Mouse (Mus musculus) cerebellum, adult 2 months (tissue): Measurements from ENCODE around the gene Rev3l. TPM values are rescaled to one million over a fixed set of nuclear protein-coding genes. Genes with fewer than 3 reads are reported as not detected.

Experiments
- DNase-seq, 2 experiments: peaks; one replicate each; pipeline ENCODE4 v3.0.0; 2021
- H3K27ac ChIP-seq: fragments of 200-500 bp; 2 replicates; pipeline ENCODE4 v1.5.1; 2012; ENCODE audit warnings: low read length, control low read depth, inconsistent platforms; ENCODE audit not compliant: insufficient read depth
- H3K27me3 ChIP-seq: fragments of 200-500 bp; 2 replicates; pipeline ENCODE4 v1.6.1; 2012; ENCODE audit warnings: inconsistent platforms, mild to moderate bottlenecking, low read length, moderate library complexity; ENCODE audit not compliant: control insufficient read depth, insufficient read depth
- H3K4me1 ChIP-seq: fragments of 200-500 bp; 2 replicates; pipeline ENCODE4 v1.6.1; 2011; ENCODE audit warnings: low read length; ENCODE audit not compliant: control insufficient read depth, insufficient read depth
- H3K4me3 ChIP-seq: fragments of 200-500 bp; replicated peaks from 2 replicates; pipeline ENCODE3; 2011; ENCODE audit warnings: mild to moderate bottlenecking, low read depth, low read length, control low read depth; ENCODE audit not compliant: insufficient read depth
- CTCF ChIP-seq: fragments of 200-500 bp; IDR thresholded peaks from 2 replicates; pipeline ENCODE4 v1.5.1; 2011; ENCODE audit warnings: low read depth, mild to moderate bottlenecking, control low read depth, low read length, moderate library complexity, borderline replicate concordance; ENCODE audit not compliant: insufficient read depth
- POLR2A ChIP-seq: fragments of 200-500 bp; IDR thresholded peaks from 2 replicates; pipeline ENCODE4 v1.6.1; 2011; ENCODE audit warnings: low read length, control low read depth, borderline replicate concordance; ENCODE audit not compliant: insufficient read depth
- WGBS: fragments of 180-500 bp; shearing (Covaris S2); methylation state at CpG from one replicate; pipeline ENCODE4 v1.1.7; 2018; 5-methylcytosine and 5-hydroxymethylcytosine counted together
- polyA plus RNA-seq: library from polyadenylated mRNA; depleted of rRNA; stranded (reverse); fragments of >200 nt; gene quantifications from 2 replicates; pipeline ENCODE4 v1.2.3, GENCODE M21; 2012

Rev3l gene
- polyA plus RNA-seq, 1 experiment = 51.9 TPM

- no peak for TF ChIP-seq POLR2A
- no peak for TF ChIP-seq CTCF
- H3K4me3 ChIP-seq = no peak overlapping the region
- no peak for DNase-seq
- H3K27ac ChIP-seq = no peak overlapping the region
- H3K27me3 ChIP-seq = no peaks in the 10 kb centered on the region
- 37% methylated on average over 4 of the region's 4 CpGs for WGBS
- H3K4me1 ChIP-seq = no peaks in the 10 kb centered on the region
Measured at GRCm38 (mm10) chr10:39742057-39742456, 10.1 kb downstream of the Rev3l start.

GRCm38 (mm10) chr10:39764752-39765151 lies 32.8 kb downstream of the Rev3l start:
- Histone ChIP-seq H3K4me3 (no peak overlapping the region), H3K4me1 (no peaks in the 10 kb centered on the region), H3K27ac (no peak overlapping the region), H3K27me3 (no peaks in the 10 kb centered on the region)
- WGBS = 36% methylated on average over 1 of the region's 1 CpGs
- no peak for DNase-seq
- no peak for TF ChIP-seq CTCF
- no peak for TF ChIP-seq POLR2A

GRCm38 (mm10) chr10:39766702-39767101 lies 34.8 kb downstream of the Rev3l start:
- no peaks in the 10 kb centered on the region for H3K4me1 ChIP-seq
- H3K27ac ChIP-seq = no peak overlapping the region
- no peak for TF ChIP-seq POLR2A
- TF ChIP-seq CTCF = no peak
- DNase-seq = no peak
- no peak overlapping the region for H3K4me3 ChIP-seq
- no peaks in the 10 kb centered on the region for H3K27me3 ChIP-seq
- WGBS = 39% methylated on average over 4 of the region's 4 CpGs

- 75% methylated on average over 2 of the region's 2 CpGs for WGBS
- H3K27me3 ChIP-seq = no peaks in the 10 kb centered on the region
- DNase-seq = no peak
- TF ChIP-seq CTCF (no peak), POLR2A (no peak)
- H3K27ac ChIP-seq = no peak overlapping the region
- H3K4me1 ChIP-seq = 0 out of 2 replicates have a peak, but pooled peaks cover 4% of the 10 kb centered on the region
- H3K4me3 ChIP-seq = no peak overlapping the region
Measured at GRCm38 (mm10) chr10:39772259-39772658, 40.3 kb downstream of the Rev3l start.

GRCm38 (mm10) chr10:39773940-39774726 lies 42.2 kb downstream of the Rev3l start:
- TF ChIP-seq POLR2A (no peak), CTCF (no peak)
- Histone ChIP-seq H3K4me3 (no peak overlapping the region), H3K27me3 (no peaks in the 10 kb centered on the region), H3K4me1 (0 out of 2 replicates have a peak, but pooled peaks cover 4% of the 10 kb centered on the region), H3K27ac (no peak overlapping the region)
- DNase-seq = no peak
- WGBS = 64% methylated on average over 9 of the region's 9 CpGs

- DNase-seq = no peak
- TF ChIP-seq POLR2A (no peak), CTCF (no peak)
- Histone ChIP-seq H3K4me1 (peaks cover 4% of the 10 kb centered on the region; the same call in 1 of the 2 replicates), H3K4me3 (no peak overlapping the region), H3K27ac (no peak overlapping the region), H3K27me3 (no peaks in the 10 kb centered on the region)
- 90% methylated on average over 3 of the region's 3 CpGs for WGBS
Measured at GRCm38 (mm10) chr10:39776927-39777326, 45.0 kb downstream of the Rev3l start.

- Histone ChIP-seq H3K27me3 (no peaks in the 10 kb centered on the region), H3K4me3 (no peak overlapping the region), H3K27ac (no peak overlapping the region), H3K4me1 (no peaks in the 10 kb centered on the region; the same call in none of the 2 replicates)
- TF ChIP-seq POLR2A = no peak
- TF ChIP-seq CTCF = no peak
- no peak for DNase-seq
- WGBS = 90% methylated on average over 4 of the region's 4 CpGs
Measured at GRCm38 (mm10) chr10:39778305-39778704, 46.4 kb downstream of the Rev3l start.

GRCm38 (mm10) chr10:39785241-39785640 lies 53.3 kb downstream of the Rev3l start:
- Histone ChIP-seq H3K27ac (no peak overlapping the region), H3K27me3 (no peaks in the 10 kb centered on the region), H3K4me3 (no peak overlapping the region), H3K4me1 (no peaks in the 10 kb centered on the region; the same call in 1 of the 2 replicates)
- 90% methylated on average over 3 of the region's 3 CpGs for WGBS
- DNase-seq = no peak
- TF ChIP-seq POLR2A (no peak), CTCF (no peak)
